Mouse (Mus musculus): ENCODE results near the gene Lgr4. TPM values are rescaled to one million over a fixed set of nuclear protein-coding genes. Genes with fewer than 3 reads are reported as not detected.
"Not testable (repeated sequence)": the region's sequence is repeated elsewhere in the genome, so short reads cannot be mapped to it uniquely, and the experiment has no call there.

Gene Lgr4
- 100 to 1,000 TPM; 106 to 208 TPM for total RNA-seq (2021)
- long read RNA-seq, experiment 1, full-length matches to known transcripts = 37 of 44 reads
- long read RNA-seq, experiment 1, partial matches to known transcripts = 6 of 44 reads
- long read RNA-seq, experiment 1, other reads (novel, unspliced or antisense) = 1 of 44 reads
- long read RNA-seq, experiment 2, full-length matches to known transcripts = 69 of 111 reads
- long read RNA-seq, experiment 2, partial matches to known transcripts = 38 of 111 reads
- long read RNA-seq, experiment 2, other reads (novel, unspliced or antisense) = 4 of 111 reads

- peak; percentile 97 to 100 for DNase-seq (ENCODE audit: low spot score in 2 of 2)
Measured at GRCm38 (mm10) chr2:109917496-109918413, at the start of gene Lgr4. Lgr4 (plus strand) TSS chr2:109917647.

- not testable (repeated sequence) for DNase-seq (ENCODE audit: low spot score in 2 of 2)
Measured at GRCm38 (mm10) chr2:109879429-109879828, 38.0 kb upstream of the Lgr4 start.

- DNase-seq (ENCODE audit: low spot score in 2 of 2) = no peak
Measured at GRCm38 (mm10) chr2:109881111-109881510, 36.3 kb upstream of the Lgr4 start.

- no peak for DNase-seq (ENCODE audit: low spot score in 2 of 2)
Measured at GRCm38 (mm10) chr2:109881625-109882024, 35.8 kb upstream of the Lgr4 start.

- no peak for DNase-seq (ENCODE audit: low spot score in 2 of 2)
Measured at GRCm38 (mm10) chr2:109884106-109884505, 33.3 kb upstream of the Lgr4 start.

GRCm38 (mm10) chr2:109884507-109884906, 32.9 kb upstream of the Lgr4 start:
- no peak for DNase-seq (ENCODE audit: low spot score in 2 of 2)

- no peak for DNase-seq (ENCODE audit: low spot score in 2 of 2)
Measured at GRCm38 (mm10) chr2:109890068-109890467, 27.4 kb upstream of the Lgr4 start.

GRCm38 (mm10) chr2:109890597-109890996, 26.9 kb upstream of the Lgr4 start, which contains the start of gene Lin7c:
Lin7c (plus strand) TSS chr2:109890853.
- DNase-seq (ENCODE audit: low spot score in 2 of 2) = peak; percentile 88 to 92

- no peak for DNase-seq (ENCODE audit: low spot score in 2 of 2)
Measured at GRCm38 (mm10) chr2:109891031-109891430, 26.4 kb upstream of the Lgr4 start.

GRCm38 (mm10) chr2:109891471-109891870, 26.0 kb upstream of the Lgr4 start:
- no peak for DNase-seq (ENCODE audit: low spot score in 2 of 2)

- no peak for DNase-seq (ENCODE audit: low spot score in 2 of 2)
Measured at GRCm38 (mm10) chr2:109896311-109896710, 21.1 kb upstream of the Lgr4 start.

GRCm38 (mm10) chr2:109902869-109903268, 14.6 kb upstream of the Lgr4 start:
- no peak for DNase-seq (ENCODE audit: low spot score in 2 of 2)

- DNase-seq (ENCODE audit: low spot score in 2 of 2) = peak; percentile 78 to 85
Measured at GRCm38 (mm10) chr2:109904171-109904821, 13.2 kb upstream of the Lgr4 start.

- DNase-seq (ENCODE audit: low spot score in 2 of 2) = no peak
Measured at GRCm38 (mm10) chr2:109909122-109909521, 8.3 kb upstream of the Lgr4 start.

GRCm38 (mm10) chr2:109912216-109912615, 5.2 kb upstream of the Lgr4 start:
- DNase-seq (ENCODE audit: low spot score in 2 of 2) = no peak

GRCm38 (mm10) chr2:109912766-109913165, 4.7 kb upstream of the Lgr4 start:
- DNase-seq (ENCODE audit: low spot score in 2 of 2) = no peak

GRCm38 (mm10) chr2:109913241-109913640, 4.2 kb upstream of the Lgr4 start:
- DNase-seq (ENCODE audit: low spot score in 2 of 2) = no peak

GRCm38 (mm10) chr2:109914601-109915000, 2.8 kb upstream of the Lgr4 start:
- DNase-seq (ENCODE audit: low spot score in 2 of 2) = no peak

GRCm38 (mm10) chr2:109916782-109917495, 508 bp upstream of the Lgr4 start:
- DNase-seq (ENCODE audit: low spot score in 2 of 2) = no peak

- DNase-seq (ENCODE audit: low spot score in 2 of 2) = peak in 1 of 2 experiments; percentile 41
Measured at GRCm38 (mm10) chr2:109918592-109919262, 1.3 kb downstream of the Lgr4 start.
